Mouse (Mus musculus) B cell, adult 2 months (primary cell): Measurements from ENCODE around the gene Frmpd3.
"Not testable (repeated sequence)": the region's sequence is repeated elsewhere in the genome, so short reads cannot be mapped to it uniquely, and the experiment has no call there.

Source experiments
- DNase-seq, 2 experiments: peaks; one replicate each; pipeline ENCODE4 v3.0.0; 2022

The Frmpd3 gene

DNA sequence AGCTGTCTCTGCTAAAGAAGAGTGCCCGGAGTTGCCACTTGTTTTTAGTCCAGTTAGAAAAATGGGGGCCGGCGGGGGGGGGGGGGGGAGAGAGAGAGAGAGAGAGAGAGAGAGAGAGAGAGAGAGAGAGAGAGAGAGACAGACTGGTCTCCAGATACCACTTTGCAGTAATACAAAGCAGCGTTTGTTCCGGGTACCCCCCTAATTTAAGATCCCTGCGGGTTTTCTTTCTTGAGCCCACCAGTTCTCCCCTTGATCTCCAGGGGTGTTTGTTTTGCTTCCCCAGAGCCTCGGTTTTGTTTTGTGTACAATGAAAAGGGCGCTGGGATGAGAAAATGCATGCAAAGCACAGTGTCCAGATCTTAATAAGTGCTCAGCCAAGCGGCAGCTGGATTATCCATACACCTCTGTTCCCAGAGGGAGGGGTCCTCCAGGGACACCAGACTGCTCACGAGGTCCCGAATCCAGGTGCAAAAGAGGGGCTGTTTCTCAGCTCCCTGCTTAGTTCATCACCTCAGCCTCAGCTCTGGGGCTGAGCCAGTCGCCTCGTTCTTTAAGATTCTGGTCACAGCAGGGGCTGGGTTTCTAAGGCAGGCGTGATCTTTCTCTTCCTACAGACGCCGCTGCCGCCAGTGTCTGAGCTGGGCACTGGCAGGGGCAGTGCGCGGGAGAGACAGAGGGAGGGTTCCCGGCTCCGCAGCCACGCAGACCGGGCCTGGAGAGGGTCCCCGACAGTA lies at the start of gene Frmpd3:
Gene Frmpd3 (plus strand): TSS at position 608 of the 737 bp plus-strand sequence.
- DNase-seq, result no peak

DNA sequence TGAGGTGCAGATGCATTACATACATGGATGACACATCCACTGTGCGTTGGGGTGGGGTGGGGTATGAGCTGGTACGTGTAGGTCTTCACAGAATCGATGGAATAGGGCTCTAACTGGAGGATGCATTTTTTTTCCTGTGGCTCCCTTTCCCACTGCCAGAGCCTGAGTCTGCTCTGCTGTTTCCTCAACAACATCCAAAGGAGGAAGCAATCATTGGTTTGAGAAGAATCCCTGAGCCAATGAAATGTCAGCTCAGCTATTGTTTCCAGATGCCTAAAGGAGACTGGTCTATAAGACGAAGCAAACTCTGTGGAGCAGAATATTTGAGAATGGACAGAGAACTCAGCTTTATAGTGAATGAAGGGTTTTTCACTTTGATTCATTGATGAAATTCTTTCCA lies 38.3 kb upstream of the Frmpd3 start:
- no peak for DNase-seq

- DNase-seq, result no peak
These were observed 36.4 kb upstream of the Frmpd3 start for GRCm38 (mm10) chrX:140305652-140306051.

- no peak for DNase-seq
These were observed 24.1 kb upstream of the Frmpd3 start for GRCm38 (mm10) chrX:140317931-140318330.

DNA sequence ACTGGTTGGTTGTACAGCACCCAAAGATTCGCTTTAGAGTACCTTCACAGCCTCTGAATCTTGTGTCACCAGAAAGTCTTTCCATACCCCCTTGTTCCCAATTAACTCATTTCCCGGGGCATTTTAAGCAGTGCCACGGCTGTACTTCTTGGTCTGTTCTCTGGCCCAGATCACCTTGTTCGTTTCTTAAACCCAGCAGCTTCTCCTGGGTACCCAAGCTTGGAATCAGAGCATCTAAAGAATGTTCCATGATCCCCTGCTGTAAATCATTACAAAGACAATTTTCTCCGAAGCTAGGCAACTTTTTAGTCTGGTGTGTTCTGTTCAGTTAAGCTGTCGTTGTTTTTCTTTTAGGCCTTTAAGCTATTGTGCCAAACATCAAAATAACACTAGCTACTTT lies 22.9 kb upstream of the Frmpd3 start:
- no peak for DNase-seq

GRCm38 (mm10) chrX:140320671-140321070 lies 21.4 kb upstream of the Frmpd3 start:
- not testable (repeated sequence) for DNase-seq

DNA sequence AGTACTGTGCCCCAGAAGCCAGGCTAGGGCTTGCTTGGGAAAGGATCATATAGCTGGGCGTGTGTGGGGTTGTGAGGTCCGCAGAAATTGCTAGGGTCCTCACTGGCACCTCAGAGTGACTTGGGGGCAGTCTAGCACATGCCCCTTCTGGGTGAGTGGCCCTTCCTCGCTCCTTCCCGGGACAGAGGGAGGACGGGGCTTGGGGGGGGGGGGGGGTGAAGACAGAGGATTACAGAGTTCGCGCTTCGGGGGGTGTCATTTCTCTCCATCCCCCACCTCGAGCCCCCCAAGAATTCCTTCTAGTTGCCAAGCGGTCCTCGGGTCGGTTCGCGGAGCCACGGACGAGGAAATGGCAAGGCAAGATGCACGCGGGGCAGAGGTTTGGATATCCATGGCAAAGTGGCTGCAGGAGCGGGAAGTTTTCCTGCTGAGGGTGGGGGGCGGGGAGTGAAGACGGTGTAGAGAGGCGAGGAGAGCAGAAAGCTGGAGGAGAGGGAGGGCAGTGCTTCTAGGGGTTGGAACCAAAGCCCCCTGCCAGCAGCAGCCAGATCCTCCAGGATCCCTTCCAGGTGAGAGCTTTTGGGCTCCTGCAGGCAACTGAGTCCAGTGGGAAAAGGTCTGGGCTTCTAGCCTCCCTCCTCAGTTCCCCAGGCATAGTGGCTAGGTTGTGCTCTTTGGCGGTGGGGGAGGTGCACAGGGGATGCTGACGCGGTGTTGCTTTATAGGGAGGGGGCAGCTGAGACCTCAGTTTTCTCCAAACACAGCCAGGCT lies 515 bp downstream of the Frmpd3 start:
- DNase-seq, result no peak

- DNase-seq, result no peak
These were observed 33.6 kb downstream of the Frmpd3 start for GRCm38 (mm10) chrX:140375628-140376027.

DNA sequence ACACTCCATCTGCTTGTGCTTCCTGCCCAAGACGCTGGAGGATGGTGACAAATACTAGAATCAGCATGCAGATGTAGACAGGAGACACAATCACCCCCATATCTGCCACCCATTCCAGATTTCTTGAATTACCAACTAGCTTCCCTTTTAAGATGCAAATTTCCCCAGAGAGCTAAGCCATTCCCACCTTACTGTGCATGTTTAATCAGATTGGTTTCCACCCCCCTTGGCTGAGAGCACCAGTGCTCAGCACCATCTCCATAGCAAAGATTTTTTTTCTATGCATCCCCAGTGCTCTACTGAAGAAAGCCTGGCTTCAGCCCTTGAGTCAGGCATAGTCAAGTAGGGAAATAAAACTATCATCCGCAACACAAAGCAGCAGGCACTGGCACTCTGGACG lies 57.9 kb downstream of the Frmpd3 start:
- no peak for DNase-seq

DNA sequence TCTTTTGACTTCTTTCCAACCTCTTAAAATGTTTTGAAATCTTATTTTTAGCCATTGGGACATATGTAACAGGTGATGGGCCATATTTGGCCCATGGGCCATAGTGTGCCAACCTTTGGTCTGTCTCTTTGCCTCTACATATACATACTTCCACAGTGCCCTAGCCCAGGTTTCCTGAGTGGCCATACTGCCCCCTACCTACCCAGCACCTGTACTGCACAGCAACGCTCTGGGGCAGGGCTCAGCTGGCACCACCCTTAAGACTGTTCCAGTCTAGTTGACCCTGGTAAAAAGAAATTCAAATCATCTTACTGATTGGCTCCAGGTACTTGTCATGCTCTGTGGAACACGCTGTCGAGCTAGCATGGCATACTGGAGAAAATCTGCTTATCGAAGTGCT lies 60.8 kb downstream of the Frmpd3 start:
- no peak for DNase-seq

- DNase-seq, result no peak
These were observed 64.0 kb downstream of the Frmpd3 start for GRCm38 (mm10) chrX:140406079-140406478.

GRCm38 (mm10) chrX:140406501-140406900 lies 64.4 kb downstream of the Frmpd3 start:
- no peak for DNase-seq

GRCm38 (mm10) chrX:140407593-140407992 lies 65.5 kb downstream of the Frmpd3 start:
- no peak for DNase-seq

DNA sequence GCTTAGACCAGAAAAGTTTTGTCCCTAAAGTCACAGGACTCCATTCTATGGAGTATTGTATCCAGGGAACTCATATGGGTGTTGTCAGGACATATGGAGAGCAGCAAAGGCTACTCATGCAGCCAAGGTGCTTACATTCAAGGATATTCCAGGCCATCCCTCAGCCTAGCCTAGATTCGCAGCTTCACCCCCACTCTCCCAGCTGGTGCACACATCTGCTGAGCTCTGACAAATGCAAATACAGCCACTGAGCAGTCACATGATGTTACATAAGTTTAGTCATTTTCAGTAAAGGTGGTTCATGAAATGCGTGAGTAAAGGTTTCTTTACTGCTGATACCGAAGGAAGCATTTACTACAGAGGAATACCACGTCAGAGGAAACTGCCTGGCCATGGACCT lies 76.4 kb downstream of the Frmpd3 start:
- DNase-seq, result no peak

GRCm38 (mm10) chrX:140427124-140427523 lies 85.1 kb downstream of the Frmpd3 start:
- no peak for DNase-seq

- DNase-seq, result peak; percentile 24 to 39
These were observed 86.2 kb downstream of the Frmpd3 start for GRCm38 (mm10) chrX:140428252-140428651.

GRCm38 (mm10) chrX:140429985-140430384 lies 87.9 kb downstream of the Frmpd3 start:
- DNase-seq, result no peak

DNA sequence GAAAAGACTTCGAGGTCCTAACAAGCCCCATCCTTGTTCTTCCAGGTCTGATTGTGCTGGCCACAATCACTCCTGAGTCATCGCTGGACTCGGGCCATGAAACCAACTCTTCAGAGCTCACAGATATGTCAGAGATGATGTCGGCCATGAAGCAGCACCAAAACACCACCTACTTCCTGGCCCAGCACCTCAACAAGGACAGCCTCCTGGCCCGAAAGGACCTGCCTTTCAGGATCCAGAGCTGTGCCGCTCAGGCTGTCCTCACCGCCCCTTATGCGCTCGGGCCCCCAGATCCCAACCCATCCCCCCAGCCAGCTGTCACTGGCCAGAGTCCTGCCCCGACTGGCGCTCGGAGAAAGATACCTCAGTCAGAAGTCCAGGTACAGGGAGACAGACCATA lies 88.4 kb downstream of the Frmpd3 start:
- DNase-seq, result no peak

- DNase-seq, result no peak
These were observed 89.9 kb downstream of the Frmpd3 start for GRCm38 (mm10) chrX:140431981-140432380.

DNA sequence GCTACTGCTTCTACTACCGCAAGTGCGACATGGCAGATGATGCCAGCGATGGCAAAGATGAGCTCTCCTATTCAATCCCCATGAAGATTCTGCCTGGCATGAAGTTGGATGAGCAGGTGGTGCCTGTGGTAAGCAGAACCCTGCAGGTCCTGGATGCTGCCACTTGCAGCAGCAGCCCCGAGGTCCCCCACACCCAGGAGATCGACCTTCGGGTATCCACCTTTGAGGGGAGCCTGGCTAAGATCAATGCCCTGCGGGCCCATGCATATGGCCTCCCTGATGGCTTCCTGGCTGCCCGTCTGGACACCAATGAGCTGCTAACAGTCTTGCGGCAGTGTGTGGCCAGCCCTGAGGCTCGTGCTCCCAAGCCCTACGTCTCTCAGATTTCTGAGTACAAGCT lies 90.7 kb downstream of the Frmpd3 start:
- no peak for DNase-seq

GRCm38 (mm10) chrX:140437906-140438305 lies 95.8 kb downstream of the Frmpd3 start:
- no peak for DNase-seq

DNA sequence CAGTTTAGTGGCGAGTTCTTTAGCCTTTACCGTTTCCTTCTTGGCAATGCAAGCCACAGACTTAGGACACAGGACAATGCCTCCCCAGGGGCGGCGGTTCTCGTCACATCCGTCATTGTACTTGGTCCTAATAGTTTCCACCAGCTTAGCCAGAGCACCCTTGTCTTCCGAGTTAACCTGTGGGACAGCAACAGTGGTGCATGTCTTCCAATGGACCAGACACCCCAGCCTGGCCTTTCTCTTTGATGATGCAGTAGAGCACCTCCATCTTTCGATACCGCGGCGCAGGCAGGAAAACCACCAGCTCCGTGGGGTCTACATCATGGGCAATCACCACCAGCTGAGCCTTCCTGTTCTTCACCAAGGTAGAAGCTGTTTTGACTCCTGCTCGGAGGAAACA lies 103.5 kb downstream of the Frmpd3 start:
- DNase-seq, result no peak

GRCm38 (mm10) chrX:140450071-140450470 lies 108.0 kb downstream of the Frmpd3 start:
- DNase-seq, result no peak

DNA sequence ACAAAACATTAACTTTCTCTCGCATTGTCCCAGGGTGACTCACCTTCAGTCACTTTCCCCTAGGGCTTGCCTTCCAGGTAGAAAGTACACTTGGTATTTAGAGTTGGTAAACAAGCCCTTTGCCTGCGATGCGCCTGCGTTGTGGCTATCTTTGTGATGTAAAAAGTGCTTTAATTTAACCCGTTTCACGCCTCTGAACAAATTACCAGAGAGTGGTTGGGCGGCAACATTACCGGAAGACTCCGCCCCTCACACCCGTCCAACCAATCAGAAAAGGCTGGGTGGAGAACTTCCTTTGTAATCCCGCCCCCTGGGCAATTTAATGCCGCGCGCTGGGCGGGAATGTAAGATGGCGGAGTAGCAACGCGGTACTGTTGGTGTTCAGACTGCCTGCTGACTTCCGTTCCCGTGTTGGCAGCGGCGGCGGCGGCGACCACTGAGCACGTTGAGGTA lies 114.2 kb downstream of the Frmpd3 start, which contains the start of gene Prps1:
Gene Prps1 (plus strand): TSS at position 335 of the 453 bp plus-strand sequence.
- peak; percentile 85 to 90 for DNase-seq
